Mouse (Mus musculus) kidney, embryonic 16.5 days (tissue): Measurements from ENCODE around the gene Spns3. TPM values are rescaled to one million over a fixed set of nuclear protein-coding genes. Genes with fewer than 3 reads are reported as not detected.

Experiments
- ATAC-seq: fragments of 200-750 bp; cut with Nextera tagmentation; 2 replicates; pipeline ENCODE4 v1.8.0; 2017; ENCODE audit warnings: moderate TSS enrichment; ENCODE audit not compliant: low FRiP score, low TSS enrichment
- H3K27ac ChIP-seq: fragments of 300-500 bp; sonication (generic); 2 replicates; pipeline ENCODE4 v1.5.1; 2014; ENCODE audit warnings: low read length
- H3K27me3 ChIP-seq: fragments of 300-500 bp; sonication (generic); 2 replicates; pipeline ENCODE4 v1.6.1; 2014; ENCODE audit warnings: low read length, control low read depth, mixed read lengths; ENCODE audit not compliant: insufficient read depth
- H3K36me3 ChIP-seq: fragments of 300-500 bp; sonication (generic); 2 replicates; pipeline ENCODE4 v1.6.1; 2014; ENCODE audit warnings: low read length, control low read depth, mixed read lengths; ENCODE audit not compliant: insufficient read depth
- H3K4me1 ChIP-seq: fragments of 300-500 bp; sonication (generic); 2 replicates; pipeline ENCODE4 v1.6.1; 2014; ENCODE audit warnings: low read length, control low read depth, mixed read lengths; ENCODE audit not compliant: insufficient read depth
- H3K4me2 ChIP-seq: fragments of 300-500 bp; sonication (generic); replicated peaks from 2 replicates; pipeline ENCODE4 v1.6.1; 2014; ENCODE audit warnings: low read depth, low read length
- H3K4me3 ChIP-seq: fragments of 300-500 bp; sonication (generic); 2 replicates; pipeline ENCODE4 v1.5.1; 2014; ENCODE audit warnings: mild to moderate bottlenecking, low read length
- H3K9ac ChIP-seq: fragments of 300-500 bp; sonication (generic); replicated peaks from 2 replicates; pipeline ENCODE4 v1.6.1; 2014; ENCODE audit warnings: low read length
- H3K9me3 ChIP-seq: fragments of 300-500 bp; sonication (generic); 2 replicates; pipeline ENCODE4 v1.6.1; 2016; ENCODE audit warnings: low read length, control low read depth
- WGBS: fragments of 180-500 bp; shearing (Covaris S2); extraction: QIAGEN DNeasy Blood & Tissue Kit; methylation state at CpG from one replicate; pipeline ENCODE4 v1.1.7; 2014; 5-methylcytosine and 5-hydroxymethylcytosine counted together
- polyA plus RNA-seq: library from polyadenylated mRNA; unstranded; fragments of >200 nt; fragmentation: Nextera tagmentation; extraction: Ambion mirVana; gene quantifications from 2 replicates; pipeline ENCODE4 v1.2.1, GENCODE M21; 2015

Spns3 gene
- polyA plus RNA-seq, 1 experiment from 2014 or later = 0.27 TPM

GRCm38 (mm10) chr11:72502236-72502635 lies 48.1 kb downstream of the Spns3 start:
- no peaks in the 10 kb centered on the region for H3K36me3 ChIP-seq
- H3K4me1 ChIP-seq = peaks cover 38% of the 10 kb centered on the region
- peak overlapping the region; percentile 20; the same call in 1 of the 2 replicates for H3K9ac ChIP-seq
- no peaks in the 10 kb centered on the region for H3K27me3 ChIP-seq
- H3K27ac ChIP-seq = peak overlapping the region; percentile 84
- WGBS = 29% methylated on average over 8 of the region's 8 CpGs
- no peak for ATAC-seq
- no peak overlapping the region for H3K4me2 ChIP-seq
- no peaks in the 10 kb centered on the region for H3K9me3 ChIP-seq
- no peak overlapping the region for H3K4me3 ChIP-seq

DNA sequence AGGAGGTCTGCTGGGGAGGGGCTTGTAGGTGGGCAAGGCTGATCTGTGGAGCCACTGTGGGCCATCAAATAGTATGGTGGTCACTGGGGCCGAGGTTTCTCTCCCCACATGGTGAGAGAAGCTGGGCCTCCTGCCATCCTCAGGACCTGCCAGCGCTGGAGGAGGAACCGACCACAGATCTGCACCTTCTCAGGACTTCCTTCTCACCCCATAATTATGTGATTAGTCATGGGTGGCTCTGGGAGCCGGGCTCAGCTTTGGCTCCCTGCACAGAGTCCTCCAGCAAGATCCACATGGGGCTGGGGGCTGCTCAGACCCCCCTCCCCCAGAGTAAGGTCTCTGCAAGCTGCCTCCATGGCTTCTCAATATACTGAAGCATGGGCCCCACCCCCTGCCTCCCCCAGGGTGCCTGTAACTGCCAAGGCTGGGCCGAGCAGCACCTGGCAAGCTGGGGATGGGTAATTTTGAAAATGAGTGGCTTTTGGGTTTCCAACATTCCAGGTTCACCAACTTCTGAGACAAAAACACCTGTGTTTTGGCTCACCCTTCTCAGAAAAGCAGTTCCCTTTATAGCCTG lies 48.8 kb downstream of the Spns3 start:
- 22% methylated on average over 5 of the region's 5 CpGs for WGBS

DNA sequence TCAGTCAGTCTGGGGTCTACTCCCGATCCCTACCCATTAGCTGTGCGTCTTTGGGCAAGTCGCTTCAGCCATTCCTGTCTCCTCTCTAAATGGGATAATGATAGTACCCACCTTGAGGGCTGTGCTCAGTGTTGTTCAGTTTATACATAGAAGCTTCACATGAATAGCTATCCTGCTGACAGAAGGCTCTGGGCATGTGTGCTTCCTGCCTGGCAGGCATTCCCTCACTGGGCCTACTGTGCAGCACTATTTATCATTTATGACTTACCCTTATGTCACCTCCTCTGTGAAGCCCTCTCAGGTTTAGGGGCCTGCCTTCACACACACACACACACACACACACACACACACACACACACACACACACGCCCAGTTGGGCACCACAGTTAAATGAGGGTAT lies 50.2 kb downstream of the Spns3 start:
- H3K9ac ChIP-seq = no peak overlapping the region
- no peak overlapping the region for H3K4me3 ChIP-seq
- ATAC-seq = no peak
- no peaks in the 10 kb centered on the region for H3K27me3 ChIP-seq
- peaks cover 35% of the 10 kb centered on the region for H3K4me1 ChIP-seq
- no peak overlapping the region for H3K27ac ChIP-seq
- H3K4me2 ChIP-seq = no peak overlapping the region
- 90% methylated on average over 4 of the region's 4 CpGs for WGBS
- no peaks in the 10 kb centered on the region for H3K36me3 ChIP-seq
- no peaks in the 10 kb centered on the region for H3K9me3 ChIP-seq

More for the DNA sequence above, 48.8 kb downstream of the Spns3 start:
- H3K9ac ChIP-seq = 0 out of 2 replicates have a peak overlapping the region, but pooled peaks have one; percentile 20
- no peak overlapping the region for H3K4me3 ChIP-seq
- no peak overlapping the region for H3K4me2 ChIP-seq
- no peaks in the 10 kb centered on the region for H3K36me3 ChIP-seq
- no peaks in the 10 kb centered on the region for H3K9me3 ChIP-seq
- peak overlapping the region; percentile 65 for H3K27ac ChIP-seq
- no peak for ATAC-seq
- H3K27me3 ChIP-seq = no peaks in the 10 kb centered on the region
- H3K4me1 ChIP-seq = peaks cover 39% of the 10 kb centered on the region

- Histone ChIP-seq H3K27ac (no peak overlapping the region), H3K27me3 (no peaks in the 10 kb centered on the region), H3K4me1 (peaks cover 15% of the 10 kb centered on the region), H3K9ac (no peak overlapping the region), H3K36me3 (no peaks in the 10 kb centered on the region), H3K4me3 (no peak overlapping the region), H3K9me3 (no peaks in the 10 kb centered on the region), H3K4me2 (no peak overlapping the region)
- WGBS = 22% methylated on average over 4 of the region's 4 CpGs
- ATAC-seq = no peak
Observed at GRCm38 (mm10) chr11:72497367-72497766, 52.9 kb downstream of the Spns3 start.

- Histone ChIP-seq H3K36me3 (no peaks in the 10 kb centered on the region), H3K9me3 (no peaks in the 10 kb centered on the region), H3K4me2 (no peak overlapping the region), H3K9ac (no peak overlapping the region), H3K4me1 (peaks cover 10% of the 10 kb centered on the region; the same call in 1 of the 2 replicates), H3K27ac (no peak overlapping the region), H3K4me3 (no peak overlapping the region), H3K27me3 (no peaks in the 10 kb centered on the region)
- WGBS = 59% methylated on average over 1 of the region's 1 CpGs
- ATAC-seq = no peak
Observed at GRCm38 (mm10) chr11:72496775-72497174, 53.5 kb downstream of the Spns3 start.

- Histone ChIP-seq H3K27me3 (no peaks in the 10 kb centered on the region), H3K4me1 (0 out of 2 replicates have a peak, but pooled peaks cover 5% of the 10 kb centered on the region), H3K36me3 (no peaks in the 10 kb centered on the region), H3K9me3 (no peaks in the 10 kb centered on the region), H3K4me3 (no peak overlapping the region), H3K4me2 (no peak overlapping the region), H3K9ac (no peak overlapping the region), H3K27ac (no peak overlapping the region)
- no peak for ATAC-seq
- 61% methylated on average over 3 of the region's 3 CpGs for WGBS
Observed at GRCm38 (mm10) chr11:72496066-72496465, 54.2 kb downstream of the Spns3 start.

DNA sequence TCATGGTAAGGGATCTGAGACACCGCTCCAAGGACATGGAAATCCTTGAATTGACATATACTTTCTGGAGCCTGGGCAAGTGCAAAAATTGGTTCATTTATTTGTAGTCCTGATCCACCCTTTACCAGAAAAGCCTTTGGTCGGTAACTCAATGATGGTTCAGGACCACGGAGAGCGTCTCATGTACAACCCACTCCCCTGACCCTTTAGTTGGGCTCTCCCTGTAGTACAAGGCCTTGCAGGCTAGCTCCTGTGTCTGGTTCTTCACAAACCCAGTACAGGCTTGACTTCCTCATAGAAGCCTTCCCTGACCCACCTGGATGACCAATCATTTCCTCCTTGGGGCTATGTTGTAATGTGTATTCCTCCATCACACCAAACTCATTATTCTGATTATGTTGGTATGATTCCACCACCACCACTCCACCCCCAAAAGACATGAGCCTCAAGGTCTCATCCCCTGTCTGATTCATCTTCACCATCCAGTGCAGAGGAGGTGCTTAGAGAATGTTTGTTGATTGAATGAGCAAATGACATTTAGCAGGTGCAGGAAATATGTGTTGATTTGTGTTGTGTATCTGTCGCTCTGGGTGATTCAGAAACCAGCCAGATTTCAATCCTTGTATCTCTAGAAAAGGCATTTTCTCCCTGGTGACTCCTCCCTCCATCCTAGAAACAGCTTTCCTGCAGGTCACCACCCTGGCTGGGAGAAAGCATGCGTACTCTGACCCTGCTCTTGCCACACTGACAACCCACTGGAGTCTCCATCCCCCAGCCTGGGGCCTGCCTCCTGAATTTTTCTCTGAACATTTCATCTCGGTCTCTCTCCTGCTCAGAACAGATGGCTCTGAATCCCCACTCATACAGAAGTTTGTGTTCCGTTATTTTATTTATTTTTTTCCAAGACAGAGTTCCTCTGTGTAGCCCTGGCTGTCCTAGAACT lies 56.0 kb downstream of the Spns3 start:
- Histone ChIP-seq H3K9me3 (no peaks in the 10 kb centered on the region), H3K9ac (no peak overlapping the region), H3K27ac (no peak overlapping the region), H3K4me1 (peaks cover 10% of the 10 kb centered on the region), H3K4me3 (no peak overlapping the region), H3K4me2 (no peak overlapping the region), H3K36me3 (no peaks in the 10 kb centered on the region), H3K27me3 (peaks cover 3% of the 10 kb centered on the region; the same call in 1 of the 2 replicates)
- 55% methylated on average over 8 of the region's 8 CpGs for WGBS
- ATAC-seq = no peak

DNA sequence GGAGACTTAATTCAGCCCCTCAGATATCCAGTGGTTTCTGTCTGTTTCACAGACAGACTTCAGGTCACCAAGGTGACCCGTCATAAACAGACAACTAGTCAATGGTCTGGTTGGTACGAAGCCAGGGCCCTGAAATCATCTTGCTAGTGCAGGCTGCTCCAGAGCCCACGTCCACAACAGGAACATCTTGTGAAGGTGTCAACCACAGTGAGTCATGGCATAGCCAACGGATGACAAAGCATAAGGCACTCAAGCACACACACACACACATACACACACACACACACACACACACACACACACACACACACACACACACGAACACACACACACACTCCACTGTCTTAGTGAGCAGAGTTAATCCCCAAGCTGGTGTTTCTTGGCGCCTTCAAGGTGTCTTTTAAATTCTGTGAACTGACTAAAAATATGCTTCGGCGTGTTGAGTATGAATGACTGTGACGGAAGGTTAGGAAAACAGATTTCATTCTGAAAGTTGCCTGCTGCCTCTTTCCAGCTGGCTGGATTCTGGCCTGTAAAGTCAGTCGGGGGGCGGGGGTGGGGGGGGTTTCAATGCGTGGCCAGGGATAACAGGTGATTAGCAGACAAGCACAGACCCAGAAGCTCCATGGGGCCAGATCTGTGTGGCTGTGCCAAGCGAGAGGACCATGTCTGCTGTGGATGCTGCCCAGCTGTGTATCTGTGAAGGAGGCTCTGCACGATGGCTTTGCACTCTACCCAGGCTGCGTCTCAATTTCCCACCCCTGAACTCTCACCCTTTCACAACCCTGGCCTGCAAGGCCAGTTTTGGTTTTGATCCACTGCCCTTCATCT lies 59.0 kb downstream of the Spns3 start:
- no peak for ATAC-seq
- Histone ChIP-seq H3K4me2 (no peak overlapping the region), H3K27me3 (peaks cover 22% of the 10 kb centered on the region), H3K9me3 (no peaks in the 10 kb centered on the region), H3K27ac (no peak overlapping the region), H3K4me1 (peaks cover 20% of the 10 kb centered on the region), H3K36me3 (no peaks in the 10 kb centered on the region), H3K4me3 (no peak overlapping the region), H3K9ac (no peak overlapping the region)
- WGBS = 62% methylated on average over 14 of the region's 15 CpGs

DNA sequence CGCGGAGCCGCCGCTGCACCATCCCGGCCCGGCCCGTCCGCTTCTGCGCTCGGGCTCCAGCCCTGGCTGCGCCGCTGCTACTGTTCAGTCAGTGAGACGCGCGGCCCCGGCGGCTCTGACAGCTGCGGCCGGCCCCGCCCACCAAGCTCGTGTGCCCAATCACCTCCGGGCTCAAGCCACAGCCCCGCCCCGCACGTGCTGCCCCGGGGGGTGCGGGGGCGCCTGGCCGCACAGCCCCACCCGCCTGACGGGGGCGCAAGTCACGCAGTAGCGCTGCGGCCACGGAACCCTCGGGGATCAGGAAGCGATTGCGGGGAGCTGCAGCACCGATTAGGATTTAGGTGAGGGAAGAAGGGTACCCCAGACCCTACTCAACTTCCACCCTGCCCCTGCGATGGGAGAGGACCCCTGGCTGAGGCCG lies 60.4 kb downstream of the Spns3 start, which contains the start of gene Spns2:
Gene Spns2, minus strand, starts transcription at position 24 of the 421 bp plus-strand sequence.
- Histone ChIP-seq H3K4me1 (peaks cover 23% of the 10 kb centered on the region), H3K9me3 (no peaks in the 10 kb centered on the region), H3K9ac (peak within 1 kb of the TSS; percentile 68), H3K4me2 (peak within 1 kb of the TSS; percentile 98), H3K27me3 (peaks cover 22% of the 10 kb centered on the region), H3K36me3 (no peaks in the 10 kb centered on the region), H3K4me3 (peak within 1 kb of the TSS; percentile 63), H3K27ac (no peak within 1 kb of the TSS)
- ATAC-seq = peak; percentile 91
- WGBS = under 1% methylated on average over 41 of the region's 42 CpGs
